In genomic region chr2:83735276-83735675, GRCm38 (mm10) we compare ENCODE assay signal across 35 mouse cellular contexts.
"Had no signal": no experiment of that assay in that cellular context is flagged by ENCODE, and none has a peak within 500 bp of the region (broad histone marks: within the 10 kb centered on the region; RNA-seq: fewer than 3 reads in every experiment).

No protein-coding gene starts in this region.

- H3K4me2 ChIP-seq: heart, embryonic 11.5 days; heart, embryonic 12.5 days; heart, embryonic 13.5 days; heart, embryonic 15.5 days; hindbrain, embryonic 12.5 days; hindbrain, embryonic 13.5 days; hindbrain, embryonic 14.5 days; hindbrain, embryonic 15.5 days; intestine, embryonic 15.5 days; kidney, embryonic 15.5 days had no signal

- ATAC-seq: hindbrain, embryonic 16.5 days; hindbrain, postnatal 0 days; inflammation-experienced regulatory T-cells, adult 6 months; intestine, embryonic 15.5 days; intestine, embryonic 16.5 days; intestine, postnatal 0 days had no signal

- H3K27me3 ChIP-seq: heart, embryonic 12.5 days; heart, embryonic 13.5 days; heart, embryonic 15.5 days; hindbrain, embryonic 12.5 days; hindbrain, embryonic 13.5 days; hindbrain, embryonic 15.5 days; intestine, embryonic 15.5 days; kidney, embryonic 15.5 days had no signal

- H3K4me3 ChIP-seq: heart, adult 2 months; heart, embryonic 10.5 days; heart, embryonic 12.5 days; heart, embryonic 13.5 days; heart, embryonic 15.5 days; hindbrain, embryonic 10.5 days; hindbrain, embryonic 12.5 days; hindbrain, embryonic 13.5 days; hindbrain, embryonic 15.5 days; intestine, embryonic 15.5 days; kidney, embryonic 15.5 days; layer of hippocampus, adult 2 months had no signal

- H3K36me3 ChIP-seq: hindbrain, embryonic 15.5 days; intestine, embryonic 15.5 days had no signal

- H3K4me1 ChIP-seq: hindbrain, embryonic 15.5 days had no signal

- DNase-seq: heart, adult 2 months; heart, postnatal 10 days; heart, postnatal 14 days; heart, postnatal 36 days; heart, postnatal 4 days; kidney, adult 18-20 months; kidney, adult 2 months; kidney, adult 8-10 months; kidney, adult 9 months; kidney, postnatal 10 days; kidney, postnatal 14 days; kidney, postnatal 25 days; kidney, postnatal 36 days; kidney, postnatal 4 days; layer of hippocampus, adult 9-11 months; layer of hippocampus, postnatal 36 days had no signal

- H3K9ac ChIP-seq: heart, embryonic 12.5 days; heart, embryonic 13.5 days; heart, embryonic 15.5 days; hindbrain, embryonic 12.5 days; hindbrain, embryonic 13.5 days; hindbrain, embryonic 14.5 days; hindbrain, embryonic 15.5 days; intestine, embryonic 15.5 days; kidney, embryonic 15.5 days had no signal

- H3K9me3 ChIP-seq: heart, embryonic 10.5 days; heart, embryonic 12.5 days; heart, embryonic 13.5 days; heart, embryonic 15.5 days; hindbrain, embryonic 10.5 days; hindbrain, embryonic 12.5 days; hindbrain, embryonic 13.5 days; hindbrain, embryonic 15.5 days; intestine, embryonic 15.5 days; kidney, embryonic 15.5 days had no signal

- H3K27ac ChIP-seq: heart, adult 2 months; heart, embryonic 10.5 days; heart, embryonic 13.5 days; heart, embryonic 15.5 days; hindbrain, embryonic 10.5 days; hindbrain, embryonic 12.5 days; hindbrain, embryonic 13.5 days; hindbrain, embryonic 14.5 days; hindbrain, embryonic 15.5 days; hindbrain, postnatal 0 days; intestine, embryonic 15.5 days; kidney, embryonic 15.5 days; kidney, postnatal 0 days; layer of hippocampus, adult 2 months had no signal
